In the genomic region with DNA sequence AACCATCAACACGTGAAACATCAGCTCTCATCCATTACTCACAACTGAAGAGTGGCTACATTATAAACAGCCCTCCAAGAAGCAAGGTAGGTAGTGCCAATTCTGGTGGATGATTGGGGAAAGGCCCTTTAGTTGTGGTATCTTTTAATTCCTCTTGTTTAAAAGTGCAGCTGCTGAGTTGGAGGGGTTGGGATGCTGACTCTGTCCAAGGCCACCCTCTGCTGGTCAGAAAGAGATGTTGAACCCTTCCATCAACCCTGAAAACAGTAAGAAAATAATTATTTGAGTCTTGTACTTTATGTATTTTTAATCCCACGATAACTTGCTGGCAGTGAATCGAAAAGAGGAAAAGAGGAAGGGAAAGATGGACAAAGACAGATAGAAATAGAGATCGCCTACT, we compare ENCODE assay signal across 10 mouse cellular contexts. TPM values are rescaled to one million over a fixed set of nuclear protein-coding genes. Genes with fewer than 3 reads are reported as not detected.
DNase-seq lines count a peak whose midpoint lies in the region; ATAC-seq and TF ChIP-seq lines count a peak whose summit lies in the region.
"Had no signal": no experiment of that assay in that cellular context is flagged by ENCODE, and none has a peak within 500 bp of the region (broad histone marks: within the 10 kb centered on the region; RNA-seq: fewer than 3 reads in every experiment).

No protein-coding gene starts in this region.

- H3K4me2 ChIP-seq in hindbrain, postnatal 0 days (ENCODE audit: low read depth, low read length): no peak overlapping the region
- no peak overlapping the region for H3K4me2 ChIP-seq in hindbrain, embryonic 13.5 days
- no peak overlapping the region for H3K4me2 ChIP-seq in midbrain, embryonic 13.5 days (replicated peaks)
- H3K4me2 ChIP-seq: hindbrain, embryonic 15.5 days had no signal

- no peaks in the 10 kb centered on the region for H3K4me1 ChIP-seq in hindbrain, postnatal 0 days (ENCODE audit: insufficient read depth, low read length)
- H3K4me1 ChIP-seq in hindbrain, embryonic 13.5 days (replicated peaks): no peaks in the 10 kb centered on the region
- no peaks in the 10 kb centered on the region for H3K4me1 ChIP-seq in small intestine, adult 2 months (ENCODE audit: control insufficient read depth, insufficient read depth, insufficient read length, low read length)
- H3K4me1 ChIP-seq in midbrain, embryonic 13.5 days (replicated peaks): no peaks in the 10 kb centered on the region
- H3K4me1 ChIP-seq: hindbrain, embryonic 15.5 days had no signal

- no peak overlapping the region for H3K27ac ChIP-seq in hindbrain, postnatal 0 days
- no peak overlapping the region for H3K27ac ChIP-seq in hindbrain, embryonic 13.5 days
- H3K27ac ChIP-seq in small intestine, adult 2 months (ENCODE audit: insufficient read depth, low read depth, low read length): no peak overlapping the region
- no peak overlapping the region for H3K27ac ChIP-seq in midbrain, embryonic 13.5 days
- H3K27ac ChIP-seq: hindbrain, embryonic 15.5 days; macrophage had no signal

- H3K4me3 ChIP-seq in hindbrain, postnatal 0 days (ENCODE audit: low read length): no peak overlapping the region
- no peak overlapping the region for H3K4me3 ChIP-seq in hindbrain, embryonic 13.5 days
- H3K4me3 ChIP-seq in small intestine, adult 2 months (ENCODE audit: low read depth, low read length): no peak overlapping the region
- no peak overlapping the region for H3K4me3 ChIP-seq in midbrain, embryonic 13.5 days (replicated peaks)
- H3K4me3 ChIP-seq: hindbrain, embryonic 15.5 days had no signal

- 0 out of 2 replicates have a peak, but pooled peaks have one; percentile 48 for ATAC-seq in hindbrain, postnatal 0 days
- no peak for ATAC-seq in hindbrain, embryonic 13.5 days (ENCODE audit: low FRiP score)
- ATAC-seq in midbrain, embryonic 13.5 days: no peak

- no peak overlapping the region for H3K9ac ChIP-seq in hindbrain, postnatal 0 days (replicated peaks; ENCODE audit: low read length)
- H3K9ac ChIP-seq in hindbrain, embryonic 13.5 days: no peak overlapping the region
- H3K9ac ChIP-seq in midbrain, embryonic 13.5 days (replicated peaks): no peak overlapping the region
- H3K9ac ChIP-seq: hindbrain, embryonic 15.5 days had no signal

- 61% methylated on average over 4 of the region's 4 CpGs for WGBS in hindbrain, postnatal 0 days
- 65% methylated on average over 4 of the region's 4 CpGs for WGBS in hindbrain, embryonic 13.5 days
- WGBS in small intestine, adult 2 months: 36% methylated on average over 4 of the region's 4 CpGs
- WGBS in midbrain, embryonic 13.5 days: 64% methylated on average over 4 of the region's 4 CpGs

- TF ChIP-seq POLR2A in small intestine, adult 2 months (IDR thresholded peaks at IDR 0.05; ENCODE audit: low read depth, low read length): no peak

- no peaks in the 10 kb centered on the region for H3K27me3 ChIP-seq in hindbrain, postnatal 0 days (ENCODE audit: insufficient read depth, low read length)
- no peaks in the 10 kb centered on the region for H3K27me3 ChIP-seq in hindbrain, embryonic 13.5 days
- H3K27me3 ChIP-seq in small intestine, adult 2 months (ENCODE audit: control insufficient read depth, insufficient read depth, low read length): no peaks in the 10 kb centered on the region
- no peaks in the 10 kb centered on the region; the same call in 1 of the 2 replicates for H3K27me3 ChIP-seq in midbrain, embryonic 13.5 days
- H3K27me3 ChIP-seq: hindbrain, embryonic 15.5 days had no signal

- no peaks in the 10 kb centered on the region for H3K36me3 ChIP-seq in hindbrain, postnatal 0 days (ENCODE audit: insufficient read depth, low read length)
- no peaks in the 10 kb centered on the region for H3K36me3 ChIP-seq in hindbrain, embryonic 13.5 days
- no peaks in the 10 kb centered on the region for H3K36me3 ChIP-seq in small intestine, adult 2 months (ENCODE audit: control insufficient read depth, insufficient read depth, low read length)
- H3K36me3 ChIP-seq in midbrain, embryonic 13.5 days: no peaks in the 10 kb centered on the region
- H3K36me3 ChIP-seq: hindbrain, embryonic 15.5 days had no signal

- peak; percentile 62 for DNase-seq in hindbrain, postnatal 0 days (ENCODE audit: low spot score)
- DNase-seq in urinary bladder, postnatal 14 days (ENCODE audit: low spot score): peak; percentile 33
- DNase-seq in urinary bladder, adult 2 months (ENCODE audit: low spot score): no peak
- peak; percentile 35 for DNase-seq in forelimb bud, embryonic 11.5 days (ENCODE audit: low read depth, low spot score)
- DNase-seq in thymus, postnatal 4 days: no peak

- no peaks in the 10 kb centered on the region for H3K9me3 ChIP-seq in hindbrain, postnatal 0 days (ENCODE audit: low read length)
- H3K9me3 ChIP-seq in hindbrain, embryonic 13.5 days: no peaks in the 10 kb centered on the region
- no peaks in the 10 kb centered on the region for H3K9me3 ChIP-seq in midbrain, embryonic 13.5 days
- H3K9me3 ChIP-seq: hindbrain, embryonic 15.5 days had no signal

- TF ChIP-seq CTCF in hindbrain, postnatal 0 days (IDR thresholded peaks at IDR 0.05; ENCODE audit: low read depth): peak; percentile 79
- TF ChIP-seq CTCF in small intestine, adult 2 months (IDR thresholded peaks at IDR 0.05; ENCODE audit: extremely low read depth, insufficient read length, insufficient replicate concordance, low read depth, low read length): peak; percentile 35; the same call in 1 of the 2 replicates

RNA-seq across cellular contexts. Expression of gene Prss23, which starts 53.5 kb away (rescaled TPM):
- 29.1 and 32.3 TPM in 2 replicates for total RNA-seq in hindbrain, postnatal 0 days (2014; rRNA removed)
- polyA plus RNA-seq in hindbrain, postnatal 0 days (2015; fragmentation: Nextera tagmentation; extraction: Ambion mirVana): 15.4 and 18.6 TPM in 2 replicates
- 19.5 and 22.1 TPM in 2 replicates for polyA plus RNA-seq in hindbrain, embryonic 13.5 days (2015; fragmentation: Nextera tagmentation; extraction: Ambion mirVana)
- polyA plus RNA-seq in urinary bladder, adult 2 months (2012; rRNA removed): 402 and 448 TPM in 2 replicates
- 28.5 and 74.2 TPM in 2 replicates for polyA plus RNA-seq in small intestine, adult 2 months (2012; rRNA removed)
- 12.6 and 14.4 TPM in 2 replicates for polyA plus RNA-seq in midbrain, embryonic 13.5 days (2015; fragmentation: Nextera tagmentation; extraction: Ambion mirVana)
- polyA plus RNA-seq: macrophage had no signal

Comparison
In these comparisons a context has a peak if more than half of its experiments do, and no peak if none do; other contexts are left out.
1. DNase-seq: peak in hindbrain, postnatal 0 days (single experiment), urinary bladder, postnatal 14 days (single experiment) and forelimb bud, embryonic 11.5 days (single experiment); none in urinary bladder, adult 2 months (single experiment) and thymus, postnatal 4 days (single experiment).